Mouse (Mus musculus): ENCODE data around the gene Esrra. TPM values are rescaled to one million over a fixed set of nuclear protein-coding genes. Genes with fewer than 3 reads are reported as not detected.

Gene Esrra
- polyA plus RNA-seq, 1 experiment: 38.0 TPM

GRCm38 (mm10) chr19:6899641-6900040 lies 22.0 kb downstream of the Esrra start:
- TF ChIP-seq GATA1 (IDR thresholded peaks at IDR 0.05; ENCODE audit: low read length): no peak

- no peak for TF ChIP-seq GATA1 (IDR thresholded peaks at IDR 0.05; ENCODE audit: low read length)
Observed at GRCm38 (mm10) chr19:6893731-6894451, 27.7 kb downstream of the Esrra start.

- no peak for TF ChIP-seq GATA1 (IDR thresholded peaks at IDR 0.05; ENCODE audit: low read length)
Observed at GRCm38 (mm10) chr19:6892512-6892911, 29.1 kb downstream of the Esrra start.

- no peak for TF ChIP-seq GATA1 (IDR thresholded peaks at IDR 0.05; ENCODE audit: low read length)
Observed at GRCm38 (mm10) chr19:6877965-6878364, 43.6 kb downstream of the Esrra start.

GRCm38 (mm10) chr19:6876799-6877198 lies 44.8 kb downstream of the Esrra start:
- TF ChIP-seq GATA1 (IDR thresholded peaks at IDR 0.05; ENCODE audit: low read length): no peak

GRCm38 (mm10) chr19:6875834-6876233 lies 45.8 kb downstream of the Esrra start:
- TF ChIP-seq GATA1 (IDR thresholded peaks at IDR 0.05; ENCODE audit: low read length): no peak

- TF ChIP-seq GATA1 (IDR thresholded peaks at IDR 0.05; ENCODE audit: low read length): no peak
Observed at GRCm38 (mm10) chr19:6874257-6874656, 47.4 kb downstream of the Esrra start.

- no peak for TF ChIP-seq GATA1 (IDR thresholded peaks at IDR 0.05; ENCODE audit: low read length)
Observed at GRCm38 (mm10) chr19:6872701-6873100, 48.9 kb downstream of the Esrra start.

GRCm38 (mm10) chr19:6871574-6872271 lies 49.9 kb downstream of the Esrra start:
- TF ChIP-seq GATA1 (IDR thresholded peaks at IDR 0.05; ENCODE audit: low read length): no peak

- no peak for TF ChIP-seq GATA1 (IDR thresholded peaks at IDR 0.05; ENCODE audit: low read length)
Observed at GRCm38 (mm10) chr19:6869355-6869754, 52.3 kb downstream of the Esrra start.

GRCm38 (mm10) chr19:6861451-6861850 lies 60.2 kb downstream of the Esrra start:
- no peak for TF ChIP-seq GATA1 (IDR thresholded peaks at IDR 0.05; ENCODE audit: low read length)

Other genes starting within 250 kb of the Esrra start
- 50.6 and 57.4 TPM in 2 replicates for gene Rps6ka4, start 81.2 kb downstream of the Esrra start, polyA plus RNA-seq (2012)
- gene Ccdc88b, start 63.6 kb downstream of the Esrra start, polyA plus RNA-seq (2012): 73.0 and 102 TPM in 2 replicates
- gene Trmt112, start 12.1 kb downstream of the Esrra start, polyA plus RNA-seq (2012): 247 and 344 TPM in 2 replicates
- gene Prdx5, start 11.7 kb downstream of the Esrra start, polyA plus RNA-seq (2012): 190 and 217 TPM in 2 replicates
- not detected in 2 replicates for gene Catsperz, start 3.6 kb upstream of the Esrra start, polyA plus RNA-seq (2012)
- gene Kcnk4, start 12.7 kb upstream of the Esrra start, polyA plus RNA-seq (2012): 0.05 TPM in 1 of 2 replicates, not detected in the other
- gene Bad, start 20.0 kb upstream of the Esrra start, polyA plus RNA-seq (2012): 88.9 and 90.9 TPM in 2 replicates
- 46.8 and 52.9 TPM in 2 replicates for gene Gpr137, start 20.7 kb upstream of the Esrra start, polyA plus RNA-seq (2012)
- gene Ppp1r14b, start 53.2 kb upstream of the Esrra start, polyA plus RNA-seq (2012): 628 and 766 TPM in 2 replicates
- 23.1 and 24.7 TPM in 2 replicates for gene Plcb3, start 54.7 kb upstream of the Esrra start, polyA plus RNA-seq (2012)
- 182 and 256 TPM in 2 replicates for gene Fkbp2, start 58.7 kb upstream of the Esrra start, polyA plus RNA-seq (2012)
- gene Vegfb, start 65.8 kb upstream of the Esrra start, polyA plus RNA-seq (2012): 158 and 169 TPM in 2 replicates
- gene Dnajc4, start 70.8 kb upstream of the Esrra start, polyA plus RNA-seq (2012): 20.6 and 23.1 TPM in 2 replicates
- 30.5 and 39.5 TPM in 2 replicates for gene Nudt22, start 74.3 kb upstream of the Esrra start, polyA plus RNA-seq (2012)
- 1.0 and 1.7 TPM in 2 replicates for gene Trpt1, start 74.3 kb upstream of the Esrra start, polyA plus RNA-seq (2012)
- gene Fermt3, start 97.7 kb upstream of the Esrra start, polyA plus RNA-seq (2012): 903 and 1,003 TPM in 2 replicates
- gene Stip1, start 118.2 kb upstream of the Esrra start, polyA plus RNA-seq (2012): 144 and 252 TPM in 2 replicates
- 13.8 and 18.3 TPM in 2 replicates for gene Macrod1, start 135.0 kb upstream of the Esrra start, polyA plus RNA-seq (2012)
- gene Flrt1, start 183.9 kb upstream of the Esrra start, polyA plus RNA-seq (2012): not detected in 2 replicates

Data from G1E-ER4 (cell line).